ENCODE assay signal across 18 mouse cellular contexts in the genomic region with DNA sequence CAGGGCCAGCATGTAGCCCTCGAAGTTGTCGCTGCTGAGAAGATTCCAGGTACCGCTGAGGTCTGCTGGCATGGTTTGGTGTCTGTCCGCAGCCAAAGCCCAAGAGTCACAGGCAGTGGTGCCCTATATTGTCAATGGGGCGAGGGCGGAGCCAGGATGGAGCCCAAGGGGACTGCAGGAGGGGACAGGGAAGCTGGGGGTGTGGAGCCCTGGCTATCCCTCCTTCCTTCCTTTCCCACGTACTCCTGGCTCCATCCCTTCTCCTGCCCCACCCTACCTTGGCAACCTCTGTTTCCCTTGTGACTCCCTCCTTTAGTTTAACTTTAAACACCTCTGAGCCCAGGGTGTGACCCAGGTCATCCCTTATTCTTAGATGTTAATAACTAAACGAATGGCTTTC. TPM values are rescaled to one million over a fixed set of nuclear protein-coding genes. Genes with fewer than 3 reads are reported as not detected.
A peak's percentile ranks its signal among the peaks of the same experiment; 100 is the strongest.
DNase-seq lines count a peak whose midpoint lies in the region; ATAC-seq and TF ChIP-seq lines count a peak whose summit lies in the region.
"Had no signal": no experiment of that assay in that cellular context is flagged by ENCODE, and none has a peak within 500 bp of the region (broad histone marks: within the 10 kb centered on the region; RNA-seq: fewer than 3 reads in every experiment).

Rbp7 (minus strand) TSS at position 100 of the 400 bp plus-strand sequence.

- DNase-seq in midbrain, postnatal 0 days (ENCODE audit: low spot score), result no peak
- no peak for DNase-seq in midbrain, embryonic 11.5 days (ENCODE audit: low spot score, missing footprints)
- no peak for DNase-seq in gonadal fat pad, adult 2 months (ENCODE audit: low read depth)
- peak; percentile 45 to 46 for DNase-seq in heart, postnatal 36 days
- DNase-seq in embryo, embryonic 10 days (ENCODE audit: low spot score), result no peak
- no peak for DNase-seq in layer of hippocampus, adult 9-10 months (ENCODE audit: low spot score)
- DNase-seq: lung, postnatal 14 days; right cerebral cortex, postnatal 4 days had no signal

- no peaks in the 10 kb centered on the region for H3K27me3 ChIP-seq in forebrain, embryonic 12.5 days
- no peaks in the 10 kb centered on the region for H3K27me3 ChIP-seq in forebrain, embryonic 15.5 days
- no peaks in the 10 kb centered on the region for H3K27me3 ChIP-seq in midbrain, postnatal 0 days (ENCODE audit: insufficient read depth, low read length)
- no peaks in the 10 kb centered on the region for H3K27me3 ChIP-seq in midbrain, embryonic 11.5 days (ENCODE audit: control insufficient read depth, insufficient read depth, low read length)
- H3K27me3 ChIP-seq: embryonic facial prominence, embryonic 15.5 days; hindbrain, embryonic 13.5 days; stomach, embryonic 15.5 days had no signal

- H3K4me1 ChIP-seq in forebrain, embryonic 12.5 days, result no peaks in the 10 kb centered on the region
- H3K4me1 ChIP-seq in forebrain, embryonic 15.5 days, result no peaks in the 10 kb centered on the region
- H3K4me1 ChIP-seq in midbrain, postnatal 0 days (ENCODE audit: insufficient read depth, low read length), result no peaks in the 10 kb centered on the region
- no peaks in the 10 kb centered on the region for H3K4me1 ChIP-seq in midbrain, embryonic 11.5 days (ENCODE audit: control insufficient read depth, insufficient read depth, low read length)
- H3K4me1 ChIP-seq: embryonic facial prominence, embryonic 15.5 days; hindbrain, embryonic 13.5 days; midbrain, embryonic 10.5 days; stomach, embryonic 15.5 days had no signal

- intact Hi-C loops in heart, postnatal 36 days (cut with DNase I), result loop anchor here (2.0 to 5.0 kb wide), 2 partner anchors 32 to 72 kb away; no protein-coding TSS in a partner anchor

- 0 out of 2 replicates have a peak, but pooled peaks have one; percentile 7 for TF ChIP-seq CTCF in midbrain, postnatal 0 days (IDR thresholded peaks at IDR 0.05)

- no peak within 1 kb of the TSS for H3K4me2 ChIP-seq in forebrain, embryonic 12.5 days
- no peak within 1 kb of the TSS for H3K4me2 ChIP-seq in forebrain, embryonic 15.5 days (replicated peaks)
- H3K4me2 ChIP-seq in midbrain, postnatal 0 days (ENCODE audit: low read depth, low read length, poor library complexity, severe bottlenecking), result no peak within 1 kb of the TSS
- no peak within 1 kb of the TSS for H3K4me2 ChIP-seq in midbrain, embryonic 11.5 days
- H3K4me2 ChIP-seq: embryonic facial prominence, embryonic 15.5 days; hindbrain, embryonic 13.5 days; liver, embryonic 12.5 days; stomach, embryonic 15.5 days had no signal

- H3K9ac ChIP-seq in forebrain, embryonic 12.5 days, result 0 out of 2 replicates have a peak within 1 kb of the TSS, but pooled peaks have one; percentile 7
- no peak within 1 kb of the TSS for H3K9ac ChIP-seq in forebrain, embryonic 15.5 days (replicated peaks)
- H3K9ac ChIP-seq in midbrain, postnatal 0 days (replicated peaks; ENCODE audit: low read length, poor library complexity, severe bottlenecking), result no peak within 1 kb of the TSS
- H3K9ac ChIP-seq in midbrain, embryonic 11.5 days (ENCODE audit: low read length), result no peak within 1 kb of the TSS
- H3K9ac ChIP-seq: embryonic facial prominence, embryonic 15.5 days; hindbrain, embryonic 13.5 days; liver, embryonic 12.5 days; stomach, embryonic 15.5 days had no signal

- H3K4me3 ChIP-seq in forebrain, embryonic 12.5 days (replicated peaks), result no peak within 1 kb of the TSS
- no peak within 1 kb of the TSS for H3K4me3 ChIP-seq in forebrain, embryonic 15.5 days
- H3K4me3 ChIP-seq in midbrain, postnatal 0 days (ENCODE audit: low read depth, low read length), result no peak within 1 kb of the TSS
- H3K4me3 ChIP-seq in midbrain, embryonic 11.5 days (ENCODE audit: low read depth, low read length), result no peak within 1 kb of the TSS
- H3K4me3 ChIP-seq: embryonic facial prominence, embryonic 15.5 days; hindbrain, embryonic 13.5 days; liver, embryonic 12.5 days; midbrain, embryonic 10.5 days; stomach, embryonic 15.5 days had no signal

- H3K27ac ChIP-seq in forebrain, embryonic 12.5 days, result no peak within 1 kb of the TSS
- no peak within 1 kb of the TSS for H3K27ac ChIP-seq in forebrain, embryonic 15.5 days (replicated peaks)
- no peak within 1 kb of the TSS for H3K27ac ChIP-seq in midbrain, postnatal 0 days (ENCODE audit: low read depth, low read length)
- H3K27ac ChIP-seq in midbrain, embryonic 11.5 days (ENCODE audit: low read depth, low read length), result no peak within 1 kb of the TSS
- H3K27ac ChIP-seq: embryonic facial prominence, embryonic 15.5 days; hindbrain, embryonic 13.5 days; liver, embryonic 12.5 days; midbrain, embryonic 10.5 days; stomach, embryonic 15.5 days had no signal

- 57% methylated on average over 8 of the region's 8 CpGs for WGBS in forebrain, embryonic 12.5 days
- WGBS in forebrain, embryonic 15.5 days, result 70% methylated on average over 8 of the region's 8 CpGs
- WGBS in midbrain, postnatal 0 days, result 56% methylated on average over 8 of the region's 8 CpGs
- 56% methylated on average over 8 of the region's 8 CpGs for WGBS in midbrain, embryonic 11.5 days

- ATAC-seq in forebrain, embryonic 12.5 days (ENCODE audit: low FRiP score), result no peak
- ATAC-seq in forebrain, embryonic 15.5 days (replicated peaks), result no peak
- ATAC-seq in midbrain, postnatal 0 days (ENCODE audit: low FRiP score), result no peak
- no peak for ATAC-seq in midbrain, embryonic 11.5 days (ENCODE audit: low FRiP score)
- ATAC-seq: activated CD4-positive, CD25-positive, alpha-beta regulatory T cell, adult 4 months; liver, embryonic 12.5 days had no signal

- no peaks in the 10 kb centered on the region for H3K9me3 ChIP-seq in forebrain, embryonic 12.5 days
- no peaks in the 10 kb centered on the region for H3K9me3 ChIP-seq in forebrain, embryonic 15.5 days
- H3K9me3 ChIP-seq in midbrain, postnatal 0 days (ENCODE audit: low read length), result no peaks in the 10 kb centered on the region
- H3K9me3 ChIP-seq in midbrain, embryonic 11.5 days (ENCODE audit: control insufficient read depth, low read length), result no peaks in the 10 kb centered on the region
- H3K9me3 ChIP-seq: embryonic facial prominence, embryonic 15.5 days; hindbrain, embryonic 13.5 days; liver, embryonic 12.5 days; midbrain, embryonic 10.5 days; stomach, embryonic 15.5 days had no signal

- H3K36me3 ChIP-seq in forebrain, embryonic 12.5 days (replicated peaks), result no peaks in the 10 kb centered on the region
- H3K36me3 ChIP-seq in forebrain, embryonic 15.5 days, result no peaks in the 10 kb centered on the region
- no peaks in the 10 kb centered on the region for H3K36me3 ChIP-seq in midbrain, postnatal 0 days (ENCODE audit: insufficient read depth, low read length)
- no peaks in the 10 kb centered on the region for H3K36me3 ChIP-seq in midbrain, embryonic 11.5 days (ENCODE audit: control insufficient read depth, insufficient read depth, low read length)
- H3K36me3 ChIP-seq: embryonic facial prominence, embryonic 15.5 days; G1E; hindbrain, embryonic 13.5 days; liver, embryonic 12.5 days; midbrain, embryonic 10.5 days; stomach, embryonic 15.5 days had no signal

RNA-seq across cellular contexts. Expression of gene Rbp7, which starts in this region (rescaled TPM):
- not detected in 2 replicates for polyA plus RNA-seq in forebrain, embryonic 12.5 days (2016; fragmentation: Nextera tagmentation; extraction: Ambion mirVana)
- polyA plus RNA-seq in forebrain, embryonic 15.5 days (2015; fragmentation: Nextera tagmentation; extraction: Ambion mirVana), result not detected in 2 replicates
- not detected in 2 replicates for total RNA-seq in midbrain, postnatal 0 days (2014; rRNA removed)
- 0.44 and 0.49 TPM in 2 replicates for polyA plus RNA-seq in midbrain, postnatal 0 days (2015; fragmentation: Nextera tagmentation; extraction: Ambion mirVana)
- polyA plus RNA-seq in midbrain, embryonic 11.5 days (2014; fragmentation: Nextera tagmentation; extraction: Ambion mirVana), result not detected in 2 replicates
- polyA plus RNA-seq in gonadal fat pad, adult 2 months (2012; rRNA removed), result 11.6 and 16.7 TPM in 2 replicates
- 10 to 100 TPM; 76.3 to 81.1 TPM for total RNA-seq in heart, postnatal 36 days (2021)
- total RNA-seq: G1E; layer of hippocampus, postnatal 14 days had no signal
- polyA plus RNA-seq: activated CD4-positive, CD25-positive, alpha-beta regulatory T cell, adult 4 months; G1E; hindbrain, embryonic 13.5 days; liver, embryonic 12.5 days; midbrain, embryonic 10.5 days had no signal

Comparison
In these comparisons a context has a peak if more than half of its experiments do, and no peak if none do; other contexts are left out.
1. RNA of gene Rbp7 (total RNA-seq): 76.3 to 81.1 TPM in heart, postnatal 36 days; not detected in midbrain, postnatal 0 days; every median in the first group is over 10 times any median in the second.
2. DNase-seq: peak in heart, postnatal 36 days (2 of 2); none in midbrain, postnatal 0 days (single experiment), midbrain, embryonic 11.5 days (single experiment), gonadal fat pad, adult 2 months (single experiment), embryo, embryonic 10 days (single experiment) and layer of hippocampus, adult 9-10 months (single experiment).